Mouse (Mus musculus): ENCODE measurements around the gene Sez6. TPM values are rescaled to one million over a fixed set of nuclear protein-coding genes. Genes with fewer than 3 reads are reported as not detected.

The Sez6 gene
- polyA plus RNA-seq, 1 experiment from 2014 or later: 40.3 TPM

DNA sequence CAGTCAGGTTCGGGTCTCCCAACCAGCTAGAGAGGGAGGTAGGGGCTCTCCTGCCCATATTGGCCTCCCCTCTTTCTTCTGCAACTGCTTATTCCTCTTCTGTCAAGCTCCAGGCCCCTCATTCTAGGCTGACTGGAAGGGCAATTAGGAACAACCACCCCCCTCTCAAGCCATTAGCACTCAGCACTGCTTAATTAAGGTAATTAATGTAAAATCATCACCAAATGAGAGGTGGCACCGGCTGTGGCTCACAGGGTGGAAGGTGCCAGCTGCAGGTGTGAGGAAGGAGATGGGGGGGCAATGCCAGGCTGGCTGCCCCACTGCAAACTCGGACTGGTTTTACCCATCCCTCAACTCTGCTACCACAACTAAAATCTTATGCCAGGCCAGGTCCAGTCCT, 25.8 kb downstream of the Sez6 start:
- H3K9me3 ChIP-seq: no peaks in the 10 kb centered on the region
- H3K36me3 ChIP-seq: no peaks in the 10 kb centered on the region
- peaks cover 29% of the 10 kb centered on the region; the same call in 1 of the 2 replicates for H3K4me1 ChIP-seq
- H3K27ac ChIP-seq (replicated peaks): no peak overlapping the region
- peaks cover 84% of the 10 kb centered on the region for H3K27me3 ChIP-seq
- no peak overlapping the region for H3K4me3 ChIP-seq
- 69% methylated on average over 3 of the region's 3 CpGs for WGBS
- no peak overlapping the region for H3K4me2 ChIP-seq (replicated peaks)
- no peak overlapping the region for H3K9ac ChIP-seq (replicated peaks)
- ATAC-seq (ENCODE audit: low FRiP score, low read depth): no peak

- Histone ChIP-seq H3K9ac (replicated peaks) (no peak overlapping the region), H3K27me3 (peaks cover 89% of the 10 kb centered on the region), H3K27ac (replicated peaks) (no peak overlapping the region), H3K9me3 (no peaks in the 10 kb centered on the region), H3K36me3 (no peaks in the 10 kb centered on the region), H3K4me3 (no peak overlapping the region), H3K4me1 (peaks cover 29% of the 10 kb centered on the region; the same call in 1 of the 2 replicates), H3K4me2 (replicated peaks) (no peak overlapping the region)
- no peak for ATAC-seq (ENCODE audit: low FRiP score, low read depth)
- WGBS: 82% methylated on average over 2 of the region's 2 CpGs
Observed at GRCm38 (mm10) chr11:77958268-77958667, 27.7 kb downstream of the Sez6 start.

DNA sequence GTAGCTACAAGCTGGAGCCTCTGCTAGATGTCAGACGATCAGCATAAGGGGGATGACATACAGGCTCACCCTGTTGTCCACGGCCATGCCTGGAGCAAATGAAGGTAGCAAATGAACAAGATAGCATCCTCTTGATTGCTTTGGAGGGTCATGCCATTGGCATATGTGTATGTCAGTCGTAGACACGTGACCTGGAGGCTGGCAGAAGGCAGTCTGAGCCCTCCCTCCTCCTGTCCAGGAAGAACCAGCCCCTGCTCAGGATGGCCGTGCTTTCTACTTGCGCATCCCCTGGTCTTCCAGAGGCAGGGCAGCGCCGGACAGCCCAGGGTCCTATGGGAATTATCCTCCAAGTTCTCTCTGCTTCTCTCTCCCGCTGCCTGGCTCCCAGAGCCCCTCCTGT, 28.3 kb downstream of the Sez6 start:
- no peak for ATAC-seq (ENCODE audit: low FRiP score, low read depth)
- Histone ChIP-seq H3K9ac (replicated peaks) (no peak overlapping the region), H3K36me3 (no peaks in the 10 kb centered on the region), H3K4me2 (replicated peaks) (no peak overlapping the region), H3K4me1 (peaks cover 29% of the 10 kb centered on the region; the same call in 1 of the 2 replicates), H3K27me3 (peaks cover 82% of the 10 kb centered on the region), H3K4me3 (no peak overlapping the region), H3K9me3 (no peaks in the 10 kb centered on the region), H3K27ac (replicated peaks) (no peak overlapping the region)
- 78% methylated on average over 9 of the region's 9 CpGs for WGBS

DNA sequence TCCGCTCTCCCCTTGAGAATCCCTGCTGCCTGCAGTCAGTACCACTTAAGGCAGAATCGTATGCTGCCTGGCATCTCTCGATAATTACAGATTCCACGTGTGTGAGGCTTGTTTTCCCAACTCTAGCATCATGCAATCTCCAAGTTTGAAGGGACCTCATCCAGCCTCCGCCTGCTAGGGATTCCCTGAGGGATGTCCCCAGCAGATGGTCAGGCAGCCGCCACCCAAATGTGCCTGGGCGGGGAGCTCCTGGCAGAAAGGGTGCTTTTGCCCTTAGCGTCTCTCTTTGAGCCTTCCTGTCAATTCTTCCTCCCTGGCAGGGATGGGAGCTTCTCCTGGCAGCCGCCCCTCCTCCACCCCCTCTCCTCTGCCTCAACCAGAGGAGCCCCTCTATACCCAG, 29.6 kb downstream of the Sez6 start:
- no peak for ATAC-seq (ENCODE audit: low FRiP score, low read depth)
- Histone ChIP-seq H3K9me3 (no peaks in the 10 kb centered on the region), H3K27me3 (peaks cover 70% of the 10 kb centered on the region), H3K27ac (replicated peaks) (no peak overlapping the region; the same call in 1 of the 2 replicates), H3K4me2 (replicated peaks) (no peak overlapping the region), H3K9ac (replicated peaks) (no peak overlapping the region; the same call in 1 of the 2 replicates), H3K36me3 (no peaks in the 10 kb centered on the region), H3K4me1 (peaks cover 40% of the 10 kb centered on the region), H3K4me3 (no peak overlapping the region)
- 65% methylated on average over 9 of the region's 9 CpGs for WGBS

- H3K4me1 ChIP-seq: peaks cover 46% of the 10 kb centered on the region
- peaks cover 70% of the 10 kb centered on the region for H3K27me3 ChIP-seq
Observed at GRCm38 (mm10) chr11:77960898-77961297, 30.3 kb downstream of the Sez6 start.

GRCm38 (mm10) chr11:77962946-77963345, 32.3 kb downstream of the Sez6 start:
- Histone ChIP-seq H3K27ac (replicated peaks) (no peak overlapping the region), H3K9me3 (no peaks in the 10 kb centered on the region), H3K4me2 (replicated peaks) (no peak overlapping the region), H3K27me3 (peaks cover 66% of the 10 kb centered on the region), H3K4me3 (no peak overlapping the region), H3K36me3 (no peaks in the 10 kb centered on the region), H3K4me1 (peaks cover 44% of the 10 kb centered on the region), H3K9ac (replicated peaks) (no peak overlapping the region)
- 84% methylated on average over 10 of the region's 10 CpGs for WGBS
- ATAC-seq (ENCODE audit: low FRiP score, low read depth): no peak

More at GRCm38 (mm10) chr11:77960898-77961297, 30.3 kb downstream of the Sez6 start:
- Histone ChIP-seq H3K9me3 (no peaks in the 10 kb centered on the region), H3K36me3 (no peaks in the 10 kb centered on the region), H3K4me2 (replicated peaks) (no peak overlapping the region), H3K27ac (replicated peaks) (no peak overlapping the region), H3K4me3 (no peak overlapping the region), H3K9ac (replicated peaks) (no peak overlapping the region)
- 56% methylated on average over 5 of the region's 5 CpGs for WGBS
- no peak for ATAC-seq (ENCODE audit: low FRiP score, low read depth)

DNA sequence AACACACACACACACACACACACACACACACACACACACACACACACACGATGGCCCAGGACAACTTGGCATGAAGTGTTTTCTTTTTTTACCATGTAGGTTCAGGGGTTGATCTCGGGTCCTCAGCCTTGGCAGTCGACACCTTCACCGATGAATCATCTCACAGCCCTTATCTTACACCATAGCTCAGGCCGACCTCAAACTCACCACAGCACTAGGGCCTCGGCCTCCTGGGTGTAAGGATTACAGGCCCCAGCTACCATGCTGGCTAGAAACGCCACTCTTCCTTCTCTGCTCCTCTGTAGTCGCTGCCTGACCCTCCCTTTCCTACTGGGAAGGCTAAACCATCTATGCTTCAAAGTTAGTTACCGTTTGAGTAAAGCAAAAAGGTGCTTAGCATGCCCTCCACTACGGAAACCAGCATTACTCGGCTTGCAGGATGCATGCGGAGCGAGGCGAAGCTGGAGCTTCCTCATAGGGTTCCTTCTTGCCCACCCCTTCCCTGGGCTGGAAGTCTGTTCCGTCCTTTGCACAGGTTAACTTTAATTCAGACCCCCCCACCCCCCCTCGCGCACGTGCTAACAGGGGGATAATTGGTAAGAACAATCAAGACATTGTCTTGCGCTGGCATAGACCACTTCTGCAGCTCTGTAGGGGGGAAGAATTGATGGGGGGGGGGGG, 34.0 kb downstream of the Sez6 start:
- peak; percentile 28; the same call in 1 of the 2 replicates for ATAC-seq (ENCODE audit: low FRiP score, low read depth)
- Histone ChIP-seq H3K4me3 (no peak overlapping the region), H3K4me1 (peaks cover 40% of the 10 kb centered on the region), H3K9me3 (no peaks in the 10 kb centered on the region), H3K27me3 (peaks cover 60% of the 10 kb centered on the region), H3K9ac (replicated peaks) (peak overlapping the region; percentile 35; the same call in 1 of the 2 replicates), H3K36me3 (no peaks in the 10 kb centered on the region), H3K4me2 (replicated peaks) (peak overlapping the region; percentile 28), H3K27ac (replicated peaks) (peak overlapping the region; percentile 75)
- 6% methylated on average over 19 of the region's 19 CpGs for WGBS

DNA sequence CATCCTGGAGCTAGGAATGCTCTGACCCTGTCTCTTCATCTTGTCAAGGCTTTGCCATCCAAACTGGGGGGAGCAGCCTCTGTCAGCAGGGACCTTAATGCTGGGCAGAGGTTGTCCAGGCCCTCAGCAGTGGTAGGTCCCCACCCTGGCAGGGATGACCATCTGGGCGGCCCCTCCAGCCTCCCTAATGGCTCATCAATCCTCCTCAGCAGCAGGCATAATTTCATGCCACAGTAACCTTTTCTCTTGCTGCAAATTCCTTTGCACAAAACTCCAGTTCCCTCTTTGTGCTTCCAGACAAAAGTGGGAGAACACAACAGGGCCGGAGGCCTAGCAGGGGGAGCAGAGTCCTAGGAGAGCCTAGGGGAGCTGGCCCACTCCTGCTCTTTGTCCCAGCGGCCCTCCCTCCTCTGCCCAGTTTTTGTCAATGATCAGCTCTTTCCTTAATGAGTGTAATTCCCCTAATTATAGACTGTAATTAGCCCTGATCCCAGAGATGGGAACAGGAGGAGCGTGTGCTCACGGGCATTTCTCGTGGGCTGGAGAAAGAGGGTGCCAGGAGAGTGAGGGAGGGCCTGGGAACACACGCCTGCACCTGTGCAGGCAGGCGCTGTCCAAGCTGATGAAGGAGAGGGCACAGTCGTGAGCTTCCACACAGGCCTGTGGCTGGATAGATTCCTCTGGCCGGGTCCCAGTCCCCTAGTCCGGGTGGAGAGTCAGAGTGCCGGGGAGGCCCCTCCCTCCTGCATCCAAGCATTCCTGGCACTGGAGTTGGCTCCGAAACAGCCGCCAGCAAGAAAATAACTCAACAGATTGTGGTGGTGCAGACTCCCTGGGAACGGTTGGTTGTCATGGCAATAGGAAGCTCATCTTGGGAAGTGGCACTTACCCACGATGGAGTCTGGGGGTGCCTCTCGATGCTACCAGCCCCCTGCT, 34.8 kb downstream of the Sez6 start:
- Histone ChIP-seq H3K4me2 (replicated peaks) (peak overlapping the region; percentile 29), H3K4me3 (no peak overlapping the region), H3K9ac (replicated peaks) (peak overlapping the region; percentile 52), H3K27me3 (peaks cover 52% of the 10 kb centered on the region), H3K36me3 (no peaks in the 10 kb centered on the region), H3K27ac (replicated peaks) (peak overlapping the region; percentile 75), H3K4me1 (peaks cover 33% of the 10 kb centered on the region), H3K9me3 (no peaks in the 10 kb centered on the region)
- WGBS: 8% methylated on average over 17 of the region's 17 CpGs
- ATAC-seq (ENCODE audit: low FRiP score, low read depth): peak; percentile 77

- H3K4me1 ChIP-seq: peaks cover 27% of the 10 kb centered on the region
- no peak for ATAC-seq (ENCODE audit: low FRiP score, low read depth)
- no peak overlapping the region for H3K4me3 ChIP-seq
- H3K27me3 ChIP-seq: peaks cover 49% of the 10 kb centered on the region
- 0 out of 2 replicates have a peak overlapping the region, but pooled peaks have one; percentile 52 for H3K9ac ChIP-seq (replicated peaks)
- 51% methylated on average over 5 of the region's 5 CpGs for WGBS
- no peaks in the 10 kb centered on the region for H3K36me3 ChIP-seq
- H3K9me3 ChIP-seq: no peaks in the 10 kb centered on the region
- peak overlapping the region; percentile 29 for H3K4me2 ChIP-seq (replicated peaks)
- H3K27ac ChIP-seq (replicated peaks): peak overlapping the region; percentile 75
Observed at GRCm38 (mm10) chr11:77966037-77966391, 35.4 kb downstream of the Sez6 start.

- H3K36me3 ChIP-seq: no peaks in the 10 kb centered on the region
- H3K9ac ChIP-seq (replicated peaks): no peak overlapping the region
- WGBS: under 1% methylated on average over 4 of the region's 4 CpGs
- no peak overlapping the region for H3K27ac ChIP-seq (replicated peaks)
- ATAC-seq (ENCODE audit: low FRiP score, low read depth): no peak
- H3K9me3 ChIP-seq: no peaks in the 10 kb centered on the region
- peaks cover 38% of the 10 kb centered on the region for H3K27me3 ChIP-seq
- no peak overlapping the region for H3K4me3 ChIP-seq
- H3K4me2 ChIP-seq (replicated peaks): no peak overlapping the region
- H3K4me1 ChIP-seq: peaks cover 27% of the 10 kb centered on the region
Observed at GRCm38 (mm10) chr11:77967114-77967513, 36.5 kb downstream of the Sez6 start.

- peaks cover 27% of the 10 kb centered on the region for H3K4me1 ChIP-seq
- 64% methylated on average over 4 of the region's 4 CpGs for WGBS
- no peak overlapping the region for H3K27ac ChIP-seq (replicated peaks)
- H3K9ac ChIP-seq (replicated peaks): no peak overlapping the region
- H3K27me3 ChIP-seq: peaks cover 41% of the 10 kb centered on the region
- H3K9me3 ChIP-seq: no peaks in the 10 kb centered on the region
- H3K4me2 ChIP-seq (replicated peaks): no peak overlapping the region
- ATAC-seq (ENCODE audit: low FRiP score, low read depth): no peak
- no peak overlapping the region for H3K4me3 ChIP-seq
- H3K36me3 ChIP-seq: no peaks in the 10 kb centered on the region
Observed at GRCm38 (mm10) chr11:77968786-77969185, 38.2 kb downstream of the Sez6 start.

- ATAC-seq (ENCODE audit: low FRiP score, low read depth): no peak
- no peak overlapping the region for H3K4me2 ChIP-seq (replicated peaks)
- 88% methylated on average over 6 of the region's 6 CpGs for WGBS
- H3K4me3 ChIP-seq: no peak overlapping the region
- peaks cover 55% of the 10 kb centered on the region for H3K27me3 ChIP-seq
- H3K4me1 ChIP-seq: peaks cover 11% of the 10 kb centered on the region
- no peaks in the 10 kb centered on the region for H3K36me3 ChIP-seq
- H3K9me3 ChIP-seq: no peaks in the 10 kb centered on the region
- H3K27ac ChIP-seq (replicated peaks): no peak overlapping the region
- no peak overlapping the region for H3K9ac ChIP-seq (replicated peaks)
Observed at GRCm38 (mm10) chr11:77970718-77971117, 40.1 kb downstream of the Sez6 start.
